Mouse (Mus musculus) C2C12 (cell line): Measurements from ENCODE around the gene Frmd4a. TPM values are rescaled to one million over a fixed set of nuclear protein-coding genes. Genes with fewer than 3 reads are reported as not detected.
A peak's percentile ranks its signal among the peaks of the same experiment; 100 is the strongest.

ENCODE experiments used
- H3K27me3 ChIP-seq: one replicate; pipeline ENCODE4 v1.6.1; 2011; ENCODE audit not compliant: control insufficient read depth, insufficient read depth, insufficient read length
- H3K36me3 ChIP-seq: one replicate; pipeline ENCODE4 v1.6.1; 2011; ENCODE audit not compliant: control insufficient read depth, insufficient read depth
- H3K4me3 ChIP-seq: one replicate; pipeline ENCODE4 v1.5.1; 2011; ENCODE audit warnings: mild to moderate bottlenecking, control low read depth; ENCODE audit not compliant: poor library complexity, insufficient read depth, severe bottlenecking
- H3K79me2 ChIP-seq: one replicate; pipeline ENCODE4 v1.6.1; 2011; ENCODE audit not compliant: control insufficient read depth, insufficient read depth
- H3K79me3 ChIP-seq: one replicate; pipeline ENCODE4 v1.6.1; 2011; ENCODE audit warnings: low read depth, control low read depth
- H3ac ChIP-seq: one replicate; pipeline ENCODE3; 2011; ENCODE audit warnings: low read depth; ENCODE audit not compliant: control insufficient read depth, insufficient read length
- CEBPB ChIP-seq: IDR thresholded peaks from one replicate; pipeline ENCODE4 v1.6.1; 2011; ENCODE audit warnings: low read depth, mild to moderate bottlenecking, control low read depth, moderate library complexity
- CTCF ChIP-seq: IDR thresholded peaks from one replicate; pipeline ENCODE4 v1.5.1; 2011; ENCODE audit not compliant: control insufficient read depth, insufficient read depth, insufficient read length
- FOSL1 ChIP-seq: IDR thresholded peaks from one replicate; pipeline ENCODE4 v1.8.0; 2011; ENCODE audit warnings: mild to moderate bottlenecking, low read length; ENCODE audit not compliant: poor library complexity, insufficient read depth, severe bottlenecking
- MAX ChIP-seq: IDR thresholded peaks from one replicate; pipeline ENCODE4 v1.6.1; 2011; ENCODE audit warnings: mild to moderate bottlenecking, control low read depth
- MYOD1 ChIP-seq: IDR thresholded peaks from one replicate; pipeline ENCODE4 v1.6.1; 2011; ENCODE audit warnings: low read depth; ENCODE audit not compliant: control insufficient read depth, insufficient read length
- MYOG ChIP-seq: IDR thresholded peaks from one replicate; pipeline ENCODE4 v1.6.1; 2011; ENCODE audit not compliant: control insufficient read depth, insufficient read length; ENCODE audit errors: extremely low read depth
- USF1 ChIP-seq: IDR thresholded peaks from one replicate; pipeline ENCODE4 v1.6.1; 2011; ENCODE audit warnings: low read depth, mild to moderate bottlenecking, control low read depth, moderate library complexity
- polyA plus RNA-seq: library from polyadenylated mRNA; unstranded; fragments of >200 nt; fragmentation: generic; extraction: Trizol; gene quantifications from one replicate; pipeline ENCODE4 v1.2.1, GENCODE M21; 2012; ENCODE audit warnings: missing spikeins

Gene Frmd4a
- polyA plus RNA-seq, 1 experiment, result 32.7 TPM

DNA sequence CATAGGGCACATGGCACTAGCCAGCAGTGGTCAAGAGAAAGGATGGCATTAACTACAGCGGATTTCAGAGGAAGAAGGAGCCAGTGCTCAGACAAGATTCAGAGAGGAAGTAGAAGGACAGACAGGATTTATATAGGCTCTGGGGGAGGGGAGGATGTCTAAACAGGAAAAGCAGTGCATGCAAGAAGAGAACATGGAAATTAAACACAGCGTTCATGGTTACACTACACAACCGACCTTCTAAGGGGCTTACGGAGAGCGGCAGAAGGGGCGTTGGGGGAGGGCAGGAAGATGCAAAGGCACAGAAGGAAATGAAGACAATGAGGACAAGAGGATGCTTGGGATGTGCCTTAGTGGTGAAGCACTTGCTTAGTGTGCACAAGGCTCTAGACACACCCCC is 328.7 kb downstream of the Frmd4a start:
- no peak overlapping the region for H3K4me3 ChIP-seq
- no peaks in the 10 kb centered on the region for H3K27me3 ChIP-seq

DNA sequence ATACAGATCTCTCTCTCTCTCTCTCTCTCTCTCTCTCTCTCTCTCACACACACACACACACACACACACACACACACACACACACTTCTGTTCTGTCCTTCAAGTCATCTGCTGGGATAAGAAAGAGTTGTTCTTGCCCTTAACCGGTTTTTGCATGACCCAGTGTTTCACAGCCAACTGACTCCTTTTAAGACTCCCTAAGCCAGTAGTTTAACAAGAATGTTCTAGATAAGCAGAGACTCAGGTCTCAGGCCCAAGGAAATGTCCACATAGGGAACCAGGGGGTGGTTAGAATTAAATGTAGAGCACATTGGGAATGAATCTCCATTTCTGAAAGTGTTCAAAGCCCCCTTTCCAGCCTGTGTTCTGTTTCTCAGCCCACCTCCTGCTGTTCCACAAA is 329.4 kb downstream of the Frmd4a start:
- Histone ChIP-seq H3K79me2 (peaks cover 31% of the 10 kb centered on the region), H3K79me3 (peaks cover 8% of the 10 kb centered on the region), H3K27me3 (no peaks in the 10 kb centered on the region), H3K4me3 (no peak overlapping the region), H3K36me3 (peaks cover 15% of the 10 kb centered on the region), H3ac (no peak overlapping the region)
- no peak for TF ChIP-seq MAX
- TF ChIP-seq FOSL1, result no peak
- TF ChIP-seq MYOG, result no peak
- TF ChIP-seq MYOD1, result no peak
- no peak for TF ChIP-seq CTCF
- TF ChIP-seq CEBPB, result no peak
- no peak for TF ChIP-seq USF1

More for the DNA sequence above, 328.7 kb downstream of the Frmd4a start:
- TF ChIP-seq MAX (no peak), MYOG (no peak), CEBPB (no peak), USF1 (no peak), FOSL1 (no peak), MYOD1 (no peak), CTCF (no peak)
- no peak overlapping the region for H3ac ChIP-seq
- H3K79me2 ChIP-seq, result peaks cover 25% of the 10 kb centered on the region
- H3K79me3 ChIP-seq, result peaks cover 8% of the 10 kb centered on the region
- peaks cover 15% of the 10 kb centered on the region for H3K36me3 ChIP-seq

DNA sequence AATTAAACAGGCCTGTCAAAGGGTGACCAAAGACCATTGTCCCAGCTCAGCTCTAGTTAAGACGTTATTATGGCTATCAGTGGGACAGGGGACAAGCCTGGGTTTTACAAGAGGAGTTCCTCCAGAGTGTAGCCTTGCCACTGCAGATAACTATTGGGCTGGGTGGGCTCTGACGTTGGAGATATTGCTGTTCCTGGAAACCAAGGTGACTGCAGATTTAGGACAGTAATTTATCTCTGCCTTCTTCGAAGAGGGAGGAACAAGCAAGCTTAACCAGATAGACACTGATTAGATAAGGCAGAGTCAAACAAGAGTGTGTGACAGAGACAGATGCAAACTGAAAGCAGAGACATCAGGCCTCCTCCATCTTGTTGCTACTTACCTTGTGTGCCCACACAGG is 330.3 kb downstream of the Frmd4a start:
- H3K27me3 ChIP-seq, result no peaks in the 10 kb centered on the region
- H3K79me2 ChIP-seq, result peaks cover 30% of the 10 kb centered on the region
- TF ChIP-seq CEBPB, result no peak
- no peak for TF ChIP-seq MAX
- no peak for TF ChIP-seq FOSL1
- H3K4me3 ChIP-seq, result no peak overlapping the region
- peaks cover 15% of the 10 kb centered on the region for H3K36me3 ChIP-seq
- peaks cover 8% of the 10 kb centered on the region for H3K79me3 ChIP-seq
- H3ac ChIP-seq, result no peak overlapping the region

DNA sequence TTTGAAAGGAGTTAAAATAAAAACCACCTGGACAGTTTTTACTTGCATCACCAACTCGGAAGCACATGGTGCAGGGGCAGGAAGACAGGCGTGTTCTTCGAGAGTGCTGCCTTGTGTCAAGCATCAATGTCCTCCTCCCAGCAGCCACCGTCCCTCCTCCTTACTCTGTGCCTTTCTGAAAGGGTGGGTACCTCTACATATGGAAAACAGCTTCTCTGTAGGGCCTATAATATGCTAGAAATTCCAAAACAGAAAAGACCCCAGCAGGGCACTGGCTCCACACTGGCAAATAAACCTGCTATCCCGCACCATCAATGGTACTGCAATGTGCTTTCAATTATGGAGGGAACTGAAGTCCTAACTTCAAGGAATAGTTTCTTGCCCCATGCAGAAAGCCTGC is 331.0 kb downstream of the Frmd4a start:
- Histone ChIP-seq H3K36me3 (peaks cover 15% of the 10 kb centered on the region), H3ac (no peak overlapping the region), H3K79me3 (peaks cover 8% of the 10 kb centered on the region), H3K4me3 (no peak overlapping the region), H3K79me2 (peaks cover 29% of the 10 kb centered on the region), H3K27me3 (no peaks in the 10 kb centered on the region)
- TF ChIP-seq FOSL1 (no peak), USF1 (no peak), CEBPB (no peak), CTCF (no peak), MAX (no peak), MYOG (no peak), MYOD1 (no peak)

DNA sequence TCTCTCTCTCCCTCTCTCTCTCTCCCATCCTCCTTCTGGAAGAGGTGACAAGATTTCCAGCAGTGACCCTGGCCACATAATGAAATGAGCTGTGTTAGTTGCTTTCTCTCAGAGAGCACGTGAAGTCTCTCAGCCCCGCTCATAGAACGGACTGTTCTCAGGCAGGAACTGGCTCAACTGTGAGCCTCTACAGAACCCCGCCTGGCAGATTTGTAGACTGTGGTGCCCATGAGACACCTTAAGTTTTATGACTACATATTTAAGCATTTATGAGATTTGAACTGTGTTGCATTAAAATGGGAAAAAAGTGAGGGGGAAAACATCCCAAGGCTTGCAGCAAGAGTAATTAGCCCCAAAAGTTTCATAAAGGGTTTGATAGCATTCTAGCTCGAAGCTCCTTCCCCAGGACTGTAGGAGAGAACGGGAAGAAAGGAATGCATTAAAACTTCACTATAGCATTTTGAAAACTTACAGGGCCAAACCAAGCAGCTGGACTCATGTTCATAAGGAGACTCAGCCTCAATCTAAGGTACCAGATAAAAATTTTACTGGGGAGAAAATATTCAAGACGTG is 339.4 kb downstream of the Frmd4a start:
- Histone ChIP-seq H3K36me3 (peaks cover 8% of the 10 kb centered on the region), H3K4me3 (no peak overlapping the region), H3K79me2 (peaks cover 32% of the 10 kb centered on the region), H3K27me3 (no peaks in the 10 kb centered on the region), H3ac (no peak overlapping the region), H3K79me3 (peaks cover 5% of the 10 kb centered on the region)
- no peak for TF ChIP-seq MAX

DNA sequence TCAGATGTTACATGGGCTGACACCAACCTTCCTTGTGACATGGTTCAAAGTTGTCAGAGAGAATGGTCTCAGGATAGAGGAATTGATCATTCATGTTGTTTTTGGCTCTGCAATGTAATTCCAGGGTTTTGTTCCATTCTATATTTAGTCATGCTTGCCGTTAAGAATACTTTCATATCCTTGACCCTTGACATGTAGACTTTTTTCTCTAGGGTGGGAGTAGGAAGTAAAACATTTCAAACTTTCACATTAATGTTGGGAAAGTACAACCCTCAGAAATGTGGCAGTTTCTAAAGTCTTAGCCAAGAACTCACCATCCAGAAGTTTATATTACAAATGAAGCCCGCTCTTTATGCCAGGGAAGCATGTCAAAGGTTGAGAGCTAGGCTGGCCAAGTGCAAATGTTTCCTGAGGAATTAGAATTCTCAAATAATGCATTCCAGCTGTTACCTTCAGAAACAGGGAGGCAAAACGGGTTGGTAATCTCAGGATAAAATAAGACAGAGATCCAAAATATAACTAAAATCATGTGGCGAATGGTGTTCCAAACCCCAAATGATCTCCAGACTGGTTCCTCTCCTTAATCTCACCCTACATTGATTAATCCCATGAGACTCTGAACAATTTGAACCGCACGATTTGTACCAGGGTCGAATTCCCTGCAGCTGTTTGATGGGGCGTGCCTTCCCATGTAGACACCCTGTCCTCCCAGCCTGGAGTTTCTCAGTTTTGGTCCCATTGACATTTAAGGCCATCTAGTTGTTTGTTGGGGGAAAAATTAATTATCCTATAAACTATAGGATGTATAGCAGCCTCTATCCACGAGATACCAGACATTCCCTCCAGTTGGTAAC is 344.7 kb downstream of the Frmd4a start:
- peaks cover 19% of the 10 kb centered on the region for H3K79me2 ChIP-seq
- no peak for TF ChIP-seq USF1
- TF ChIP-seq MAX, result no peak
- TF ChIP-seq MYOD1, result peak; percentile 25
- no peak for TF ChIP-seq CEBPB
- no peak for TF ChIP-seq MYOG
- no peak for TF ChIP-seq FOSL1
- TF ChIP-seq CTCF, result no peak
- no peaks in the 10 kb centered on the region for H3K27me3 ChIP-seq
- H3K36me3 ChIP-seq, result peaks cover 18% of the 10 kb centered on the region
- peaks cover 8% of the 10 kb centered on the region for H3K79me3 ChIP-seq
- H3K4me3 ChIP-seq, result no peak overlapping the region
- H3ac ChIP-seq, result no peak overlapping the region
